Mouse (Mus musculus): ENCODE measurements at regions not wholly inside any gene's neighbourhood (a gene's known extent, or its start where the extent isn't known, plus 50 kb on each side); places are given as distances from the start of the nearest gene placed in this dataset.

- no peak for DNase-seq
Observed at GRCm38 (mm10) chr6:35605100-35605499, 65.4 kb upstream of the Mtpn start.

- DNase-seq, result no peak
Observed at GRCm38 (mm10) chr6:35601373-35601772, 61.7 kb upstream of the Mtpn start.

- DNase-seq, result no peak
Observed at GRCm38 (mm10) chr6:35599841-35600240, 60.2 kb upstream of the Mtpn start.

GRCm38 (mm10) chr6:35598406-35599185, 58.9 kb upstream of the Mtpn start:
- DNase-seq, result no peak

DNA sequence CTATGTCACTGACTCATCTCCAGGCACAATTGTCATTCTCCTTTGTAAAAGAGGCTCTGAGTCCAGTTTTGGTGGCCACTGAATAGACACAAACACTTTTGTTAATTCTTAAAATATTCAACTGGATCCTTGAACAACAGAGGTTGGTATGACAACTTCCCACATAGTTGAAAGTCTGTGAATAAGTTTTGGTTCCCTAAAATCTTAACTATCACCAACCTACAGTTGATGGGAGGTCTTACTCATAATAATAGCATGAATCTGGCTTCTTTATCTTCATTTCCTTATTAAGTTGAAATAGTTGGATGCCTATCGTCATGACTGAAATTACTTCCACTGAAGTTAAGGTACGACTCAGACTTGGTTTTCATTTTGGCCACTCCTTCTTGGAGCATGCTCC, 55.3 kb upstream of the Mtpn start:
- no peak for DNase-seq

DNA sequence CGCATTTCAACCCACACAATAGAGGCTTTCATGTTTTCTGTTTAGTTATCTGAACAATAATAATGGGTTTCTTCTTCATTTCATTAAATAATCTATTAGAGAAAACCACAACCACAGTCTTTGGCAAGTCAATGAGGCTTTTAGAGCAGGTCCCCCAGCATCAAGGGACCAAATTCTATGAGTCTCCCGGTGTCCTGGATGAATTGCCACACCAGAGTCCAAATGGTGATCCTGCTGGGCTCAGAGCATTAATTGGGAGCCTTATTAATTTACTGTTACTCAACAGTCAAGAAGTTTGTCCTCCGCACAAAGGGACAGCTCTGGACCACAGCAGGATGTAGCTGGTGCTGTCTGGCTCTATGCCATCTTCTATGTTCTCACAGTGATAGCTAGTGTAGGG, 52.5 kb upstream of the Mtpn start:
- DNase-seq, result no peak
